Mouse (Mus musculus) embryonic facial prominence, embryonic 15.5 days (tissue): ENCODE results near the gene Otp. TPM values are rescaled to one million over a fixed set of nuclear protein-coding genes. Genes with fewer than 3 reads are reported as not detected.
A peak's percentile ranks its signal among the peaks of the same experiment; 100 is the strongest.

Experiments used
- ATAC-seq: fragments of 200-750 bp; cut with Nextera tagmentation; 2 replicates; pipeline ENCODE4 v1.8.0; 2017; ENCODE audit warnings: low read depth, moderate TSS enrichment; ENCODE audit not compliant: insufficient number of reproducible peaks, low FRiP score, low TSS enrichment
- H3K27ac ChIP-seq: fragments of 300-500 bp; sonication (generic); replicated peaks from 2 replicates; pipeline ENCODE4 v1.5.1; 2015; ENCODE audit warnings: mild to moderate bottlenecking, inconsistent platforms
- H3K27me3 ChIP-seq: fragments of 300-500 bp; sonication (generic); 2 replicates; pipeline ENCODE4 v1.6.1; 2015; ENCODE audit warnings: inconsistent platforms
- H3K36me3 ChIP-seq: fragments of 300-500 bp; sonication (generic); 2 replicates; pipeline ENCODE4 v1.6.1; 2015; ENCODE audit warnings: mild to moderate bottlenecking, inconsistent platforms
- H3K4me1 ChIP-seq: fragments of 300-500 bp; sonication (generic); 2 replicates; pipeline ENCODE4 v1.6.1; 2015; ENCODE audit warnings: inconsistent platforms
- H3K4me2 ChIP-seq: fragments of 300-500 bp; sonication (generic); replicated peaks from 2 replicates; pipeline ENCODE4 v1.6.1; 2015; ENCODE audit warnings: mild to moderate bottlenecking, inconsistent platforms
- H3K4me3 ChIP-seq: fragments of 300-500 bp; sonication (generic); replicated peaks from 2 replicates; pipeline ENCODE4 v1.5.1; 2015; ENCODE audit warnings: mild to moderate bottlenecking, inconsistent platforms
- H3K9ac ChIP-seq: fragments of 300-500 bp; sonication (generic); 2 replicates; pipeline ENCODE4 v1.6.1; 2015; ENCODE audit warnings: inconsistent platforms
- H3K9me3 ChIP-seq: fragments of 300-500 bp; sonication (generic); replicated peaks from 2 replicates; pipeline ENCODE4 v1.6.1; 2016; ENCODE audit warnings: inconsistent platforms
- WGBS: fragments of 180-500 bp; shearing (Covaris S2); methylation state at CpG from one replicate; pipeline ENCODE4 v1.1.7; 2015; 5-methylcytosine and 5-hydroxymethylcytosine counted together
- polyA plus RNA-seq: library from polyadenylated mRNA; unstranded; fragments of >200 nt; fragmentation: Nextera tagmentation; extraction: Ambion mirVana; gene quantifications from 2 replicates; pipeline ENCODE4 v1.2.1, GENCODE M21; 2015

Otp gene
- polyA plus RNA-seq, 1 experiment from 2014 or later, result not detected

- Histone ChIP-seq H3K4me2 (no peak overlapping the region), H3K27ac (no peak overlapping the region), H3K9ac (no peak overlapping the region), H3K27me3 (peaks cover 49% of the 10 kb centered on the region), H3K36me3 (no peaks in the 10 kb centered on the region), H3K4me3 (no peak overlapping the region), H3K9me3 (no peaks in the 10 kb centered on the region), H3K4me1 (no peaks in the 10 kb centered on the region)
- WGBS, result 68% methylated on average over 5 of the region's 5 CpGs
- no peak for ATAC-seq
Measured at GRCm38 (mm10) chr13:94862491-94863230, 12.7 kb upstream of the Otp start.

GRCm38 (mm10) chr13:94866906-94867305, 8.5 kb upstream of the Otp start:
- no peak for ATAC-seq

GRCm38 (mm10) chr13:94867772-94868171, 7.6 kb upstream of the Otp start:
- 53% methylated on average over 4 of the region's 4 CpGs for WGBS
- H3K9me3 ChIP-seq, result no peaks in the 10 kb centered on the region
- H3K27me3 ChIP-seq, result peaks cover 86% of the 10 kb centered on the region
- H3K9ac ChIP-seq, result no peak overlapping the region
- peaks cover 11% of the 10 kb centered on the region for H3K4me1 ChIP-seq
- H3K4me2 ChIP-seq, result no peak overlapping the region
- H3K27ac ChIP-seq, result no peak overlapping the region
- no peaks in the 10 kb centered on the region for H3K36me3 ChIP-seq
- no peak overlapping the region for H3K4me3 ChIP-seq
- ATAC-seq, result no peak

More at GRCm38 (mm10) chr13:94866906-94867305, 8.5 kb upstream of the Otp start:
- H3K36me3 ChIP-seq, result no peaks in the 10 kb centered on the region
- peaks cover 85% of the 10 kb centered on the region for H3K27me3 ChIP-seq
- H3K9me3 ChIP-seq, result no peaks in the 10 kb centered on the region
- H3K9ac ChIP-seq, result no peak overlapping the region
- H3K27ac ChIP-seq, result no peak overlapping the region
- H3K4me1 ChIP-seq, result peaks cover 11% of the 10 kb centered on the region
- no peak overlapping the region for H3K4me3 ChIP-seq
- WGBS, result 7% methylated on average over 2 of the region's 2 CpGs
- no peak overlapping the region for H3K4me2 ChIP-seq

- H3K4me1 ChIP-seq, result peaks cover 16% of the 10 kb centered on the region
- peak; percentile 43; the same call in 1 of the 2 replicates for ATAC-seq
- no peaks in the 10 kb centered on the region for H3K9me3 ChIP-seq
- peak overlapping the region; percentile 35 for H3K4me3 ChIP-seq
- H3K27me3 ChIP-seq, result peaks cover 88% of the 10 kb centered on the region
- no peak overlapping the region for H3K27ac ChIP-seq
- no peak overlapping the region for H3K9ac ChIP-seq
- H3K36me3 ChIP-seq, result no peaks in the 10 kb centered on the region
- 2% methylated on average over 34 of the region's 35 CpGs for WGBS
- peak overlapping the region; percentile 59 for H3K4me2 ChIP-seq
Measured at GRCm38 (mm10) chr13:94868478-94868950, 6.9 kb upstream of the Otp start.

- H3K36me3 ChIP-seq, result no peaks in the 10 kb centered on the region
- H3K4me1 ChIP-seq, result peaks cover 20% of the 10 kb centered on the region
- H3K4me2 ChIP-seq, result peak overlapping the region; percentile 59
- ATAC-seq, result no peak
- 1% methylated on average over 8 of the region's 8 CpGs for WGBS
- peak overlapping the region; percentile 35; the same call in 1 of the 2 replicates for H3K4me3 ChIP-seq
- no peak overlapping the region for H3K27ac ChIP-seq
- peaks cover 87% of the 10 kb centered on the region for H3K27me3 ChIP-seq
- no peaks in the 10 kb centered on the region for H3K9me3 ChIP-seq
- H3K9ac ChIP-seq, result no peak overlapping the region
Measured at GRCm38 (mm10) chr13:94869541-94869940, 5.9 kb upstream of the Otp start.

GRCm38 (mm10) chr13:94870071-94870460, 5.3 kb upstream of the Otp start:
- Histone ChIP-seq H3K4me1 (peaks cover 22% of the 10 kb centered on the region), H3K9ac (no peak overlapping the region), H3K4me2 (no peak overlapping the region), H3K27ac (no peak overlapping the region), H3K9me3 (no peaks in the 10 kb centered on the region), H3K36me3 (no peaks in the 10 kb centered on the region), H3K4me3 (no peak overlapping the region), H3K27me3 (peaks cover 88% of the 10 kb centered on the region)
- 5% methylated on average over 9 of the region's 9 CpGs for WGBS
- ATAC-seq, result no peak

- 3% methylated on average over 21 of the region's 21 CpGs for WGBS
- Histone ChIP-seq H3K27me3 (peaks cover 93% of the 10 kb centered on the region), H3K9me3 (no peaks in the 10 kb centered on the region), H3K9ac (no peak overlapping the region), H3K4me1 (peaks cover 25% of the 10 kb centered on the region), H3K4me3 (no peak overlapping the region), H3K27ac (no peak overlapping the region), H3K36me3 (no peaks in the 10 kb centered on the region), H3K4me2 (no peak overlapping the region)
- ATAC-seq, result no peak
Measured at GRCm38 (mm10) chr13:94870461-94871186, 4.8 kb upstream of the Otp start.

- WGBS, result 1% methylated on average over 7 of the region's 7 CpGs
- ATAC-seq, result no peak
- peaks cover 95% of the 10 kb centered on the region for H3K27me3 ChIP-seq
- no peaks in the 10 kb centered on the region for H3K36me3 ChIP-seq
- H3K4me2 ChIP-seq, result no peak overlapping the region
- H3K4me1 ChIP-seq, result peaks cover 25% of the 10 kb centered on the region
- H3K9me3 ChIP-seq, result no peaks in the 10 kb centered on the region
- H3K9ac ChIP-seq, result no peak overlapping the region
- H3K4me3 ChIP-seq, result no peak overlapping the region
- H3K27ac ChIP-seq, result no peak overlapping the region
Measured at GRCm38 (mm10) chr13:94871806-94872320, 3.5 kb upstream of the Otp start.

GRCm38 (mm10) chr13:94872439-94872838, 3.0 kb upstream of the Otp start:
- Histone ChIP-seq H3K27me3 (peaks cover 95% of the 10 kb centered on the region), H3K27ac (no peak overlapping the region), H3K4me2 (no peak overlapping the region), H3K9ac (no peak overlapping the region), H3K9me3 (no peaks in the 10 kb centered on the region), H3K4me1 (peaks cover 25% of the 10 kb centered on the region), H3K36me3 (no peaks in the 10 kb centered on the region), H3K4me3 (no peak overlapping the region)
- WGBS, result under 1% methylated on average over 19 of the region's 19 CpGs
- ATAC-seq, result no peak

GRCm38 (mm10) chr13:94873111-94874038, 2.0 kb upstream of the Otp start:
- Histone ChIP-seq H3K4me2 (peak overlapping the region; percentile 27; the same call in 1 of the 2 replicates), H3K9me3 (no peaks in the 10 kb centered on the region), H3K27ac (no peak overlapping the region), H3K9ac (no peak overlapping the region), H3K27me3 (peaks cover 95% of the 10 kb centered on the region), H3K36me3 (no peaks in the 10 kb centered on the region), H3K4me1 (peaks cover 24% of the 10 kb centered on the region), H3K4me3 (0 out of 2 replicates have a peak overlapping the region, but pooled peaks have one; percentile 10)
- under 1% methylated on average over 54 of the region's 54 CpGs for WGBS
- 0 out of 2 replicates have a peak, but pooled peaks have one; percentile 7 for ATAC-seq
